Mouse (Mus musculus) stomach, adult 2 months (tissue): ENCODE measurements around the gene Nlrc4. TPM values are rescaled to one million over a fixed set of nuclear protein-coding genes. Genes with fewer than 3 reads are reported as not detected.

ENCODE experiments used
- polyA plus RNA-seq: library from polyadenylated mRNA; depleted of rRNA; stranded (reverse); fragments of >200 nt; gene quantifications from 2 replicates; pipeline ENCODE4 v1.2.3, GENCODE M21; 2012; rRNA removed

The Nlrc4 gene
- polyA plus RNA-seq: 0.59 and 1.2 TPM in 2 replicates

GRCm38 (mm10) chr17:74458711-74459408 is at the start of gene Nlrc4:
TSS of gene Nlrc4 (minus strand) at chr17:74459142.

GRCm38 (mm10) chr17:74489024-74489900 is 30.3 kb upstream of the Nlrc4 start, which contains the start of gene Yipf4:
TSS of gene Yipf4 (plus strand) at chr17:74489493.

GRCm38 (mm10) chr17:74395383-74396065 is 63.4 kb downstream of the Nlrc4 start, which contains the start of gene Slc30a6:
TSS of gene Slc30a6 (plus strand) at chr17:74395608.

Other genes with a start within 250 kb of the Nlrc4 start
- gene Memo1, start 163.6 kb downstream of the Nlrc4 start, polyA plus RNA-seq: 17.1 and 19.2 TPM in 2 replicates
- gene Dpy30, start 135.2 kb downstream of the Nlrc4 start, polyA plus RNA-seq: 11.9 and 14.2 TPM in 2 replicates
- gene Spast, start 120.2 kb downstream of the Nlrc4 start, polyA plus RNA-seq: 2.8 and 6.2 TPM in 2 replicates
- gene Slc30a6, start 63.5 kb downstream of the Nlrc4 start, polyA plus RNA-seq: 5.8 and 6.1 TPM in 2 replicates
- 57.4 and 174 TPM in 2 replicates for gene Yipf4, start 30.4 kb upstream of the Nlrc4 start, polyA plus RNA-seq
- 22.4 and 25.6 TPM in 2 replicates for gene Birc6, start 69.2 kb upstream of the Nlrc4 start, polyA plus RNA-seq